Mouse (Mus musculus) stomach, embryonic 15.5 days (tissue): ENCODE results near the gene Med15. TPM values are rescaled to one million over a fixed set of nuclear protein-coding genes. Genes with fewer than 3 reads are reported as not detected.

Experiments
- polyA plus RNA-seq: library from polyadenylated mRNA; unstranded; fragments of >200 nt; fragmentation: Nextera tagmentation; extraction: Ambion mirVana; gene quantifications from 2 replicates; pipeline ENCODE4 v1.2.1, GENCODE M21; 2015

Gene Med15
- polyA plus RNA-seq, 1 experiment from 2014 or later, result 38.3 TPM

Other genes starting within 250 kb of the Med15 start
- gene Aifm3, start 243.3 kb downstream of the Med15 start, polyA plus RNA-seq, result 3.1 and 3.2 TPM in 2 replicates
- gene Lztr1, start 224.2 kb downstream of the Med15 start, polyA plus RNA-seq, result 70.2 and 76.1 TPM in 2 replicates
- gene Thap7, start 201.8 kb downstream of the Med15 start, polyA plus RNA-seq, result 57.3 and 60.8 TPM in 2 replicates
- 0.26 and 0.61 TPM in 2 replicates for gene Lrrc74b, start 171.6 kb downstream of the Med15 start, polyA plus RNA-seq
- gene P2rx6, start 171.0 kb downstream of the Med15 start, polyA plus RNA-seq, result 1.2 TPM in 2 replicates
- gene Slc7a4, start 149.7 kb downstream of the Med15 start, polyA plus RNA-seq, result 21.8 and 25.4 TPM in 2 replicates
- 24.8 and 27.0 TPM in 2 replicates for gene Smpd4, start 113.5 kb downstream of the Med15 start, polyA plus RNA-seq
- 4.4 and 5.2 TPM in 2 replicates for gene Ccdc74a, start 86.4 kb downstream of the Med15 start, polyA plus RNA-seq
- 57.4 and 57.6 TPM in 2 replicates for gene Klhl22, start 26.7 kb upstream of the Med15 start, polyA plus RNA-seq
- gene Scarf2, start 64.4 kb upstream of the Med15 start, polyA plus RNA-seq, result 15.8 and 18.5 TPM in 2 replicates
- gene B830017H08Rik, start 100.2 kb upstream of the Med15 start, polyA plus RNA-seq, result not detected in 2 replicates
- gene Car15, start 105.5 kb upstream of the Med15 start, polyA plus RNA-seq, result 2.6 and 2.7 TPM in 2 replicates
- gene Gm20518, start 158.8 kb upstream of the Med15 start, polyA plus RNA-seq, result 0.26 and 0.32 TPM in 2 replicates
- gene Tssk1, start 161.3 kb upstream of the Med15 start, polyA plus RNA-seq, result not detected in 2 replicates
- 74.6 and 80.5 TPM in 2 replicates for gene Dgcr2, start 165.7 kb upstream of the Med15 start, polyA plus RNA-seq
- gene Tssk2, start 165.7 kb upstream of the Med15 start, polyA plus RNA-seq, result 0.09 TPM in 1 of 2 replicates, not detected in the other
- gene Ess2, start 178.5 kb upstream of the Med15 start, polyA plus RNA-seq, result 31.7 and 35.5 TPM in 2 replicates
- gene Gsc2, start 182.2 kb upstream of the Med15 start, polyA plus RNA-seq, result not detected in 2 replicates
- gene Slc25a1, start 195.3 kb upstream of the Med15 start, polyA plus RNA-seq, result 124 and 134 TPM in 2 replicates
- gene Vpreb2, start 247.5 kb upstream of the Med15 start, polyA plus RNA-seq, result 0.27 TPM in 1 of 2 replicates, not detected in the other